Mouse (Mus musculus) kidney, postnatal 25 days (tissue): ENCODE results near the gene Zfp644.
A peak's percentile ranks its signal among the peaks of the same experiment; 100 is the strongest.

Source experiments
- DNase-seq, 2 experiments: peaks; one replicate each; pipeline ENCODE4 v3.0.0; 2021; ENCODE audit warnings: mixed read lengths in 2 of 2

Zfp644 gene

DNA sequence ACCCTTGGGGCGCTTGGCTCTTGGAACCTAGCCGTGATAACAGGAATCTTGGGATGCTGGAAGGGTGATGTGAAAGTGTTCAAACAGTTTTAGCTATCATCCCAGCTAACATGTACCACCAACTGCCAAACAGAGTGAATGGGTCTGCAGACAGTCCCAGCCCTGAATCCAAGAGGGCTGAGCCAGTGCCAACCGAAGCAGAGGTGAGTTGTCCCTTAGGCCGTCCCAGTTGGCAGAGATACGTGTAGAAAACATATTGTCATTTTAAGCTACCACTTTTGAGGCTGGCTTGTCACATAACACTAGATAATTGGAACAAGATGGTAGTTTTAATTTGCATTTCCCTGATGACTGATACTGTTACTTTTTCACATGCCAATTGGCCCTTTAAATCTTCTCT is 106.4 kb downstream of the Zfp644 start:
- DNase-seq = no peak

GRCm38 (mm10) chr5:106589670-106590069 is 107.4 kb downstream of the Zfp644 start:
- DNase-seq = peak; percentile 7 to 48

DNA sequence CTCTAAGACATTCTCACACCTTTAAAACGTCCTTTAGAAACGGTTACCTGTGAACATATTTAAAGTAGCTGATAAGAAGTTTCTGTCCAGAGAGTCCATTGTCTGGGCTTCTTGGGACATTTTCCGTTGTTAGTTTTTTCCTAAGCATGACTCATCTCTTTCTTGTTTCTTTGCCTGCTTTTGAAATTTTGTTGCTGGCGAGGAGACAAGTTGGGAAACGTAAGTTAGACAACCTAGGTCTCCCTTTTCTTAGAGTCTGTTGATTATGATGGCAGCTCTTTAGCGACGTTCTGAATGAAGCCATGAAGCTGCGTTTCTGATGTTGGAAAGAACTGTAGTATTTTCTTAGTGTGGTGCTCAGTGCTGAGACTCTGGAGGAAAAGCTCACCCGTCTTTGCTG is 108.1 kb downstream of the Zfp644 start:
- no peak for DNase-seq

- DNase-seq = no peak
Measured at GRCm38 (mm10) chr5:106580943-106581342, 116.1 kb downstream of the Zfp644 start.

- no peak for DNase-seq
Measured at GRCm38 (mm10) chr5:106577237-106577888, 119.7 kb downstream of the Zfp644 start.

DNA sequence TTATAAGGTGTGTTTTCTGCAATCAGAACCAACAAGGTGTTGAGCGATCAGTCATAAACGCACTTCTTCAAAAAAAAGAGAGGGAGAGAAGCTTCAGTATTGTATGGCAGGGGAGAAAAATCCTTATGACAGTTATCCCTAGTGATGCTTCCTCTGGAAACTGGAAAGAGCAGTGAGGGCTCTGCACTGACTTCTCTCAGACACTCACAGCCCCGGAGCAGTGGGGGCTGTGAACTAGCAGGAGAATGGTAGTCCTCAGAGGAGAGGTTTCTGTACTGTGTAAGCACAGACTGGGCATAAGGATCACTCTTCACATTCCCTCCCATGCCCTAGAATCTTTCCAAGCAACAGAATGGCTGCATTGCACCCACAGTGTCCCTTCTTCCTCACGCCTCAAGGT is 122.0 kb downstream of the Zfp644 start:
- DNase-seq = no peak

- DNase-seq = peak; percentile 71 to 80
Measured at GRCm38 (mm10) chr5:106574560-106574946, 122.5 kb downstream of the Zfp644 start.

- peak in 1 of 2 experiments; percentile 33 for DNase-seq
Measured at GRCm38 (mm10) chr5:106573742-106574559, 123.1 kb downstream of the Zfp644 start.
